Mouse (Mus musculus) cerebellum, adult 2 months (tissue): ENCODE results near the gene Meis3.

Source experiments
- CTCF ChIP-seq: fragments of 200-500 bp; IDR thresholded peaks from 2 replicates; pipeline ENCODE4 v1.5.1; 2011; ENCODE audit warnings: low read depth, mild to moderate bottlenecking, control low read depth, low read length, moderate library complexity, borderline replicate concordance; ENCODE audit not compliant: insufficient read depth
- POLR2A ChIP-seq: fragments of 200-500 bp; IDR thresholded peaks from 2 replicates; pipeline ENCODE4 v1.6.1; 2011; ENCODE audit warnings: low read length, control low read depth, borderline replicate concordance; ENCODE audit not compliant: insufficient read depth

GRCm38 (mm10) chr7:16132926-16133325 lies 42.0 kb upstream of the Meis3 start:
- TF ChIP-seq POLR2A = no peak
- TF ChIP-seq CTCF = no peak
